Mouse (Mus musculus) urinary bladder, postnatal 14 days (tissue): ENCODE data around the gene Zbtb48.
"Not testable (repeated sequence)": the region's sequence is repeated elsewhere in the genome, so short reads cannot be mapped to it uniquely, and the experiment has no call there.

Experiments used
- DNase-seq: peaks from one replicate; pipeline ENCODE4 v3.0.0; 2021; ENCODE audit warnings: low spot score

Zbtb48 gene

GRCm38 (mm10) chr4:152027524-152027923 lies at the start of gene Zbtb48:
Gene Zbtb48 (minus strand): TSS chr4:152027671.
- DNase-seq = peak; percentile 97

DNA sequence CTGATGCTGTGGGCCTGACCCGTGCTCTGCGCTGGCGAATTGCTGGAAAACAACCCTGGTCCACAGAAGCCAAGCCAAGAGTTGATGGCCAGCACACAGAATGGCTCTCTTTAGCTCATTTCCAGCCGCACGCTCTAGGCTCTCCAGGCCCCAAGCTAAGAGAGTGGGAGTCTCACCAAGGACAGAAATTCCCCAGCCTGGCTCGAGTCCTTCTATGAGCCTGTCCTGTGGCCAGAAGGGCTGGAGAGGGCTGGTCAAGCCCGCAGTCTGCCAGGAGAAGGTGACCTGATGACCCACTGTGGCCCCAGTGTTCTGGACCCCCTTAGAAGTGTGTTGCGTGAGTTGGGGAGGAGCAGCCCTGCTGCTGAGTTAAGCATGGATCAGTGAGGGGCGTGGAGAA lies 49.7 kb upstream of the Zbtb48 start:
- no peak for DNase-seq

- no peak for DNase-seq
These were observed 47.1 kb upstream of the Zbtb48 start for GRCm38 (mm10) chr4:152074548-152074947.

- DNase-seq = no peak
These were observed 46.2 kb upstream of the Zbtb48 start for GRCm38 (mm10) chr4:152073715-152074114.

DNA sequence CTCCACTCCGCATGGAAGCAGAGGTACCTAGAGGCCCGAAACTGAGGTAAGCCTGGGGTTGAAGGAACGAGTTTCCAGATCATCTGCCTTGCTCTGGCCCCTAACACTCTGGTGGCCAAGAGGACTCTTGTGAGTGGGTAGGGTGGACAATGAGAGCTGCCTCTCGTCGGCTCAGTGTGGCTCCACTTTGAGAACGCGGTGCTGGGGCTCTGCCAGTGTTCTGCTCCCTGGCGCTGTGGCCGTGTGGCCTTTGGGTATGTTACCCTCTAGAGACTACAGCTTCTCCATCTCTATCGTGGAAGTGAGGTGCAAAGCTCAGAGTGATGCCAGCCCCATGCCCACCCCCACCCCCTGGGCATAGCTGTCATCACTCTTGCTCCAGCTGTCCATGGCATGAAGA lies 45.2 kb upstream of the Zbtb48 start:
- DNase-seq = no peak

GRCm38 (mm10) chr4:152072121-152072601 lies 44.7 kb upstream of the Zbtb48 start, which contains the start of gene Plekhg5:
Gene Plekhg5 (plus strand): TSS chr4:152072498.
- DNase-seq = no peak

DNA sequence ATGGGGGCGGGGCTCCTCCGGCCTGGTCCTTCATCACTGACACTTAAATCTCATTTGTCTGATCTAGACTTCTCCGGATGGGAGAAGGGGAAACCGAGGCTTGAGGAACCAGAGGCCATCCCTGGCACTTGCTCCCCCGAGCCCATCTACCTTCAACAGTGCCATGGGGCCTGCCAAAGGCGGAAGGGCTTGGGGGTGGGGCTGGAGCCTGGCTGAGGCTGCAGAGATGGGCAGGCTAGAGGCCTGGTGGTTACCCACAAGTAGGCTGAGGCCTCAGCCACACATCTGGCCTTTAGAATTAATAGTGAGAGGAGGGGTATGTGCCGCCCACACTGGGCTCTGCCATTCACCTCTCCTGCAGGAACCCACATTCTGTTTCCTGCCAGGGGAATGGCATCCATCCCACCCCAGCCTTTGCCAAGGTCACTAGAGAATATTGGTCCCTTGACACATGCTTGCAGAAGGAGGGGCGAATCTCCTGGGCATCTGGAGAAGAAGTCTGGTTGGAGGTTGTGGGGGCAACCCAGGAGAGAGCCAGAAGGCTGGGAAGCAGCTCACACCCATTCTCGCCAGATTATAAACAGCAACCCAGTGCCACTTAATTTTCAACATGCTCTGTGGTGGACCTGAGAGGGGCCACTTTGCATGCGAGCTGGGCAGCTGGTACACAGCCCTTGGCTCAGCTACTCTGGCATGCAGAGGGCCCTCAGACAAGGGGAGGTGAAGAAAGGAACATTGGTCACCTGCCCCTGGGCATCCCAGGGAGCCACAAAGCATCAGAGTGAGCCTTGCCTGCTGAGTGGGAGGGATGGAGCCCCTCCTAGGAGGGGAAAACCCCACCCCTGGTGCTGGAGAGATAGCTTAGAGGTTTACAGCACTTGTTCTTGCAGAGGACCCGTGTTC lies 43.3 kb upstream of the Zbtb48 start:
- DNase-seq = no peak

DNA sequence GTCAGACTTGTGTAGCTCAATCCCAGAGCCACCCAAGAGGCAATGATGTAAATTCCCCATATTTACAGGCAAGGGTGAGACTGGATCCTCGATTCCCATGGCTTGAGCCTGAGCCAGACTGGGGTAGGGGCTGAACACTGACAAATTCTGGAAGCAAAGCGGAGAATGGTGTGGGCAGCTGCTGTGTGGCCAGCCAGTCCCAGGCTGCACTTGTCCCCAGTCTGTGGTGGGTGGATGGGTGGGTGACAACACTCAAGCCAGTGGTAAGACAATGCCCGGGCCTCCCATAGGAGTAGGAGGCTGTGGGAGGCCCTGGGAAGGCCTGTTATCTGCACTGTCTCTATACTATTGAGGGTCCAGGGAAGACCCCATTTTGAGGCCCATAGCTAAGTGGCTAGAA lies 41.8 kb upstream of the Zbtb48 start:
- DNase-seq = no peak

DNA sequence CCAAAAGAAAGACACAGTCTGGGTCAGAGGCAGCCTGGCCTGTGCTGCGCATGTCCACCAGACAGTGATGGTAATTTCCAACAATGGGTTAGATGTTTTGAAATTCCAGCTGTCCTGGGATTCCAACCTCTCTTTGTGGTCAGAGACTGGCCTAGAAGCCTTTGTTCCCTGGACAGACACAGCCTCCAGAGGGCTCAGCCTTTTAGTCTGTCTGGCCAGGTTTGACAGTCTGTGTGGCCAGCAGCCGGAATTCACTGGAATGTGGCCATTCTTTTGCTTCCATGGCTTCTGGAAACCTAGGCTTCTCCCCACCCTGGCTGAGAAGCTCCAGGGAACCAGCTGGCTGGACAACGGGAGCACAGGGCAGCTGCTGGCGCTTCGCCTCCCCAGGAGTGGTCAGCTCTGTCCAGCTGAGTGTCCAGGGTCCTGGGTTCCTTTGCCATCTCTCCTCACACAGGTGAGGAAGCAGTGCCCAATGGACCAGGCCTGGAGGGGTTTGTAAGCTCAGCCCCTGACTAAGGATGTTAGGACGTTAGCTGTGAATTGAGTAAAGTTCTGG lies 40.8 kb upstream of the Zbtb48 start:
- no peak for DNase-seq

- no peak for DNase-seq
These were observed 39.8 kb upstream of the Zbtb48 start for GRCm38 (mm10) chr4:152067280-152067679.

GRCm38 (mm10) chr4:152062390-152063110 lies 35.1 kb upstream of the Zbtb48 start:
- no peak for DNase-seq

DNA sequence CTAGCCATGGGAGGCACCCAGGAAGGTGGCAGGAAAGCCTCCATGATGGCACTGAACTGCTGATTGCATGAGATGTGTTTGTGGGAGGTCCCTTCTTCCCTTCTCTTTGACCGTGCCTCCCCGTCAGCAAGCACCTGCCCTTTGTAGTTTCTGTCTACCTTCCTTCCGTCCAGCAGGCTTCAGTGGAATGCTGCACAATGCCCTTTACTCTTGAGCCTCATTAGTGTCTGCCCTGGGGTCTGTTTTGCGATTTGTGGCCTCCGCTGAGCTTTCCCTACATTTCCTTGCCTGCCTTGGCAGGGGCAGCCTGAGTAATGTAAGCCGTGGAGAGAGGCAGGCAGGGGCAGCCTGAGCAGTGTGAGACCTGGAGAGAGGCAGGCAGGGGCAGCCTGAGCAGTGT lies 17.1 kb upstream of the Zbtb48 start:
- no peak for DNase-seq

DNA sequence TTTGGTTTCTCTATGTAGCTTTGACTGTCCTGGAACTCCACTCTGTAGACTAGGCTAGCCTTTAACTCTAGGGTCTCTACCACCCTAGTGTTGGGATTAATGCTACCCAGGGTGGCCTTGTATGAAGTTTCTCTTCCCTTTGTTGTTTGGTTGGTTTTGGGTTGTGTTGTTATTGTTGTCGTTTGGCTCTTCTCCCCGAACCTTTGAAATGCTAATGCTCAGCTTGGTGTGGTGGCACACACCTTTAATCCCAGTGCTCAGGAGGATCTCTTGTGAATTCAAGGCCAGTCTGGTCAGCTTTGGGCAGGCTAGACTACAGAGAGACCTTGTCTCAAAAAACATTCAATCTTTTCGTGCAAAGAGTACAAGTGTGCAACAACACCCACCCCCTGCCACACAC lies 15.7 kb upstream of the Zbtb48 start:
- DNase-seq = no peak

- DNase-seq = no peak
These were observed 14.6 kb upstream of the Zbtb48 start for GRCm38 (mm10) chr4:152041924-152042641.

DNA sequence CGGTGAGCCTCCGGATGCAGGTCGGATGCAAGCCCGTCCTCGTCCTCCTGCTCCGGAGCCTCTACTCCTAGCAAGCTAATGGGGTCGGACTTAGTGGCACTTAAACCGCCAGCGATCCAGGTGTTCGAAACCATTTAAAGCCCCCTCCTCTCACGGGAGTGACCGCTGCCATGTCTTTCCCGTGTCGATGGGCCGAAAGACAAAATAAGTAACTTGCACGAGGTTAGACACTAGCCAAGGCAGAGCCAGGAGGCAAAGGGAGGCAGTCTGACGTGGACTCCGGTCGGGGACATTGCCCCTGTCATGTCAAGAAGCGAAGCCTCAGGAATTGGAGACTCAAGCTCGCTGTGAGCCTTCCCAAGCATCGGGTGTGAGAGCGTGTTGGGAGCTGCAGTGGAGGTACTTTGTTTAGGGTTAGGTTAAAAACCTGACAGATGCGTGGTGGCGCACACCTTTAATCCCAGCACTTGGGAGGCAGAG lies 12.4 kb upstream of the Zbtb48 start:
- DNase-seq = no peak

DNA sequence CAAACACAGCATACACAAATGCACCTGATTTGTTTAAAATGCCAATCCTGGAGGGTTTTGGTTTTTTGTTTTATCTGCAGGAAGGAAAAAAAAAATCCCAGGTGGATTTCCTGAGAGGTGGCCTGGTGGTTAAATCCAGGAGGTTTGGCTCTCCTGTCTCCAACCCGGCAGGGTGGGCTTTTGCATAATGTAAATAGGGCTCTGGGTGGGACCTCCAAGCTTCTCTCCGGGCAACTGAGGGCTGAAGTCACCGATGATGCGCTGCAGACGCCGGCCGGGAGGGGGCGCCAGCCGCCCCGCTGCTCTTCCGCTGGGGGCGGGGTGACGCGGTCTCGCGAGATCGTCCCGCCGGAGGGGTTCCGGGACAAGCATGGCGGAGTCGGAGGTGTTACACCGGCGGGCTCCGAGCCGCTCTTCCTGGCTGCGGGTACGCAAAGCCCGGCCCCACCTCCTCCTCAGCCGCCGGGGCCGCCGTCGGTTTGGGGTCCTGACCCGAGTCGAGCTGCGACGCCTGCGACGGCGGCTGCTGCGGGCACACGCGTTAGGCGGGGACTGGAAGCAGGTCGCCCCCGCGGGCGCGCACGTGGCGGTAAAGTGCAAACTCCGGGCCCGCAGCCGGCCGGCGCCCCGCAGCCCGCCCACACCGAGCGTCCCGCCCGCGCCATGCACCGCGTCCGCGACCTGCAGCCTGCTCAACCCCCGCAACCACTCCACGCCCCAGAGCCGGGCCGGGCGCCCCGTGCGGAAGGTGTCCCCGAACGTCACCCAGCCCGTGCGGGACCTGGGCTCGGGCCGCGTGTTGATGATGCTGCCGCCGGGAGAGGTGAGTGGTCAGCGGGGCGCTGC lies 11.7 kb upstream of the Zbtb48 start, which contains the start of gene Nol9:
Gene Nol9, plus strand, starts transcription at position 337 of the 846 bp plus-strand sequence.
- peak; percentile 94 for DNase-seq

- no peak for DNase-seq
These were observed 10.9 kb upstream of the Zbtb48 start, which contains the start of gene Tas1r1 for GRCm38 (mm10) chr4:152038225-152038984. Gene Tas1r1 (minus strand): TSS chr4:152038568.

GRCm38 (mm10) chr4:152036464-152036863 lies 9.0 kb upstream of the Zbtb48 start:
- not testable (repeated sequence) for DNase-seq

GRCm38 (mm10) chr4:152032922-152033321 lies 5.5 kb upstream of the Zbtb48 start:
- DNase-seq = no peak

GRCm38 (mm10) chr4:152029997-152030396 lies 2.5 kb upstream of the Zbtb48 start:
- DNase-seq = no peak
